Mouse (Mus musculus) cerebellum, postnatal 10 days (tissue): ENCODE results near the gene Mmp28.
A peak's percentile ranks its signal among the peaks of the same experiment; 100 is the strongest.

Experiments used
- DNase-seq, 2 experiments: peaks; one replicate each; pipeline ENCODE4 v3.0.0; 2021; ENCODE audit warnings: mixed read lengths in 2 of 2

Mmp28 gene

DNA sequence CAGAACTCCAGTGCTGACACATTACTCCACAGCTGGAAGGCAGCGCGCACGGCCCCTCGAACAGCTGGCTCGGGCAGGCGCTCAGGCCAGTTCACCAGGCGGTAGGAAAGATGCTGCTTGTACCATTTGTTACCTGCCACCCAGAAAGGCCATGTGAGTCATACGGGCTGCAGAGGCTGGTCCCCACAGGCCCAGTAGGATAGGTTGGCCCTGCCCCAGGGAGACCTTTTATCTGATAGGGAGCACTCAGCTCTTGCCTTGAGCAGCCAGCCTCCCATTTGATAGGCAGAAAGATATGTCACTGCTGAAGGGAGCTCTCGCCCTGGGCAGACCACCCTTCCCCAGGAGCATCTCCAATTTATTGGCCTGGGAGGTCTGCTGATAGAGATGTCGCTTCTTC lies 15.3 kb downstream of the Mmp28 start:
- DNase-seq: no peak

- peak in 1 of 2 experiments; percentile 36 for DNase-seq
Observed at GRCm38 (mm10) chr11:83445001-83445400, 17.9 kb downstream of the Mmp28 start.

- DNase-seq: peak in 1 of 2 experiments; percentile 37
Observed at GRCm38 (mm10) chr11:83443824-83444223, 19.0 kb downstream of the Mmp28 start.

DNA sequence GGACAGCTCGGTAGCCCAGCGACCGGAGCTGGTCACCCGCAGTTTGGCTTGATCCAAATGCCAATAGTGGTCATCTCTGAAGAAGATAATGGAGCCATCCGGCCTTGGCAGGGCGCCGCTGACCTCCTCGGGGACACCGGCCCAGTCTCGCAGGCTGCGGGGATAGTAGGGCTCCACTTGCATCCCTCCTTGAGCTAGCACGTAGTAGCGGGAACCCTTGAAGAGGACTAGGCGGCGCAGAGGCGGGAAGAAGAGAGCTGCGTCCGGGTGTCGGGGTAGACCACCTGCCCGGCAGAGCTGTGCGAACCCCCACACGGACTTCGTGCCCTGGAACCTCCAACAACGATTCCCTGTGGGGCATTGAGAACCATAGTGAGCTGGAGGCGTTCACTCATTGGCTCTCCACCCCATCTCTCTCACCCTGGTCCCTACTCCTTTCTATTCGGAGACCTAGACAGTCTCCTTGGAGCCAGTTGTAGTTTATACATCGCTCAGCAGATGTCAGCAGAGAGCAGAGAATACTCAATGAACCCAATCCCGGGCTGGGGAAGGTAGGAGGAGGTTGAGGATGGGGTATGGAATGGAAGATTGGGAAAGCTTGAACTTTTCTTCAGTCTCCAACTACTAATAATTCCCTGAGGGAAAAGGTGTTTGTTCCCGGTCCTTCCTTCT lies 20.1 kb downstream of the Mmp28 start:
- DNase-seq: peak; percentile 93

DNA sequence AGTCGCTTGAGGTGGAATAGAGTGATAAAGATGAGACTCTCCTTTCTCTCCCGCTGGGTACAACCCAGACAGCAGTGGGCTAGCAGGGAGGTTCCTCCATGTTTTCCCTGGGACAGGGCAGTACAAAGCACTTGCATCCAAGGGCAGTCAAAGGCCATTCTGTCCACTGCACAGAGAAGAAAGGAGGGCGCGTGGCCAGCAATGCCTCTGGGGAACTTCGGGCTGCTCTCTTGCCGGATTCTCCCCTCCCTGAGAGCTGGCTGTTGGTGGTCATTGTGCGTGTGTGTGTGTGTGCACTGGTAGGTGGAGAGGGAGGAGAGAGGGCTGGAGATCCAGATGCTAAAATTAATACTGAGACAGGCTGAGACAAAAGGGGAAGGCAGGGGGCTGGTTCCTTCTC lies 21.6 kb downstream of the Mmp28 start:
- DNase-seq: peak; percentile 52 to 59

GRCm38 (mm10) chr11:83440081-83441064 lies 22.5 kb downstream of the Mmp28 start:
- peak; percentile 95 to 96 for DNase-seq

DNA sequence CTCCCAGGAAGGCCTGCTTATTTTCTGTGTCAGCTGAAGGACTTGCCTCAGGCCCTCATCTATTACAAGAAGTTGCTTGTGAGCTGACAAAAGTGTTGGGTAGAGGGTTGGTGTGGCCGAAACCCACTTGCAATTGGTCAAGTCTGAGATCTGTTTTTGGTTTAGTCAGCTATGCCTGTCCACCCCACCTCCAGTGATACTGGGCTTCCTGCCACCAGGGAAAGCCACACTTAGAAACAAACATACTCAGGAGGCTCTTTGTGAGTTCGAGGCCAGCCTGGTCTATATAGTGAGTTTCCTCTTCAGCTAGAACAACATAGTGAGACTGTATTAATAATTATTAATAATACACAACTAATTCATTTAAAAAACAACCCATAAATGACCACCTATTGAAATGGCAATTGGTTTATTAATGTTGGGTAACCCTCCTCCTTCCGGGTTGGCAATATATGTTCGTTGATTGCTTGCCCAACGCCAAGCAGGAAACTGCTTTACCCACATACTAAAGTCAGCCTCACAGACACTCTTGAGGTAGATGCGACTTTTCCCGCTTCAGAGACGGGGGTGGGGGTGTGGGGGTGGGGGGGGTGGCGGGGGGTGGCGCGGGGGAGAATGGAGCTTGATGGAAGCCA lies 23.3 kb downstream of the Mmp28 start:
- no peak for DNase-seq

DNA sequence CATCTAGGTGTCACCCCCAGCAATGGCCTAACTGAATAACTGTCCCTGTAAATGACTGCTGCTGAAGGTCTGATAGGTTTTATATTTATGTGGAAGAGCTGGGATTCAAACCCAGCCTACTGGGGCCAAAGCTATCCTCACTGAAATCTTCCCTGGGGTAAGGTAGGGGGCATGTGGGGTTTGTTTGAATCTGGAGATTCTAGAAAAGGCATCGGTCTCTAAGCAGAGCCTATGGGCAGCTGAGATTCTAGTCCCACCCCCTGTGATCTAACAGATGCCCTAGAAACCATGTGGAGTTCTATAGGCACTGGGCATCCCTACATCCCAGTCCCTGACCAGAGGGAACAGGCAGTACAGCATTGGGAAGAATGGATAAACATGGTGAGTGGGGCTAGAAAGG lies 25.5 kb downstream of the Mmp28 start, which contains the start of gene 1700020L24Rik:
Gene 1700020L24Rik (plus strand): TSS at position 301 of the 400 bp plus-strand sequence.
- no peak for DNase-seq

GRCm38 (mm10) chr11:83432533-83432932 lies 30.3 kb downstream of the Mmp28 start:
- no peak for DNase-seq

DNA sequence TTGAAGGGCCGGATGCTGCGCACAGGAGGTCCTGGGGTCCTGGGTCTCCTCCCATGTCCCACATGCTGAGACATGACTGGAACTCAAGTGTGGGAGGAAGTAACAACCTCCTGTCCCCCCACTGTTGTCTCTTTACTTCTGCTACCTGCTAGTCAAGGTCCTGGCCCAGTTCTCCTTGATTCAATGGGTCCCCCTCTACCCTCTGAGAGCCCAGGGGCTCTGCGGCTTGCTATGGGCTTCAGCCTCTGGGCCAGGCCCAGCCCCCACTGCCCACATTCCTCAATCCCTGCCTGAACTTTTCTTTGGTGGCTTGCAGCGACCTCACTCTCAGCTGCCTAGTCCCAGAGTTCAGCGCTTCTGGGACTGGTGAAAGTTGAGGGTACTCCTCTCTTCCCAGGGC lies 33.5 kb downstream of the Mmp28 start, which contains the start of gene Gas2l2:
Gene Gas2l2 (minus strand): TSS at position 101 of the 400 bp plus-strand sequence.
- DNase-seq: no peak

DNA sequence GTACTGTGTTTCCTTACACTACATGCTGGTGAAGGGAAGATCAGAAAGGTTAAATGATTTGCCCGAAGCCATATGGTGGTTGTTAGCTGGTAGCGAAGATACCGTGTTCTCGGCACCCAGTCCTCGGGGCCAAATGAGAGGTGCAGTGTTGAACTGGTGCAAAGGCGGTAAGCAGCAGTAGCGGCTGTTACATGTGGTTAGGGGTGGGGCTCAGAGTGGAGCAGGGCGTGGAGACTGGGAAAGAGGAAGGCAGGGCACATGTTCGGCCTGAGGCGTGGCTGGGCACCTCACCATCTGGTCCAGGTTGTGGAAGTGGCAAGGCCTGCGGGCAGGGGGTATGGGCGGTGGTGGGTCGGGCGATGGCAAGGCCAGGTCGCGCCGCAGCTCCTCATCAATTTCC lies 35.9 kb downstream of the Mmp28 start:
- peak in 1 of 2 experiments; percentile 47 for DNase-seq

GRCm38 (mm10) chr11:83424681-83425080 lies 38.2 kb downstream of the Mmp28 start:
- peak; percentile 90 to 95 for DNase-seq

- peak in 1 of 2 experiments; percentile 52 for DNase-seq
Observed at GRCm38 (mm10) chr11:83421305-83421704, 41.6 kb downstream of the Mmp28 start.

DNA sequence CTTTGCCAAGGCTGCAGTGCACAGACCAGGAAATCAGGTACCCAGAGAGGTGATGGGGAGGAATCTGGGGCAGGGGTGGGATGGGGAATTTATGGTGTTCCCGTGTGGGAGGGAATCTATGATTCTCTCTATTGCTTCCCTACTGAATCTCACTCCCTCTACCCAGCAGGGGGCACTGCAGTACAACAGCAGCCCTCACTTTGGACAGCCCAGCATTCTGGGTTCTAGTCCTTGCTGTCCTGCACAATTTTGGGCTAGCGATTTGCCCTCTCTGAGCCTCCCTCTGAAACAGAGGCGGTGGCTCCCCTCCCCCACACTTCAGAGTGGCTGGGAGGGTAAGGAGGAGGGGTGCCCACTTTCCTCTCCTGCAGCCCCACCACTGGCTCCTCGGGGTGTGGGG lies 42.5 kb downstream of the Mmp28 start:
- DNase-seq: peak; percentile 51 to 57

GRCm38 (mm10) chr11:83418566-83418965 lies 44.3 kb downstream of the Mmp28 start:
- peak; percentile 53 to 55 for DNase-seq

- no peak for DNase-seq
Observed at GRCm38 (mm10) chr11:83417708-83418107, 45.2 kb downstream of the Mmp28 start.

DNA sequence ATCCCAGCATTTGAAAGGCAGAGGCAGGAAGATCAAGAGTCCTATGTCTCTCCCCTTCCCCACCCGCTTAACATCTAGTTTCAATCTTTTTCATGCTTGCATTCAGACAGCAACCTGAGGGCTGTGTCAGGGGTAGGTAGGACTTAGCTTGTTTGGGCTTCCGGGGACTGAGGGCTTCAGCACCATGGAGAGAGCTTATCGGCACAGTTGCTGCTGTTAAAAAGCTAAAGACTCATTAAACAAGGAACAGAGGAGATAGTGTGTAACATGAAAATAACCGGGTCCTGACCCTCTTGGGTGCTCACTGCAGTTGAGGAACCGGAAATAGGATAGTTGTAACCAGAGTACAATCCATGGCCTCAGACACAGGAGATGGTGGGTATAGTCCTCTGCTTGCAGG lies 45.8 kb downstream of the Mmp28 start:
- no peak for DNase-seq

DNA sequence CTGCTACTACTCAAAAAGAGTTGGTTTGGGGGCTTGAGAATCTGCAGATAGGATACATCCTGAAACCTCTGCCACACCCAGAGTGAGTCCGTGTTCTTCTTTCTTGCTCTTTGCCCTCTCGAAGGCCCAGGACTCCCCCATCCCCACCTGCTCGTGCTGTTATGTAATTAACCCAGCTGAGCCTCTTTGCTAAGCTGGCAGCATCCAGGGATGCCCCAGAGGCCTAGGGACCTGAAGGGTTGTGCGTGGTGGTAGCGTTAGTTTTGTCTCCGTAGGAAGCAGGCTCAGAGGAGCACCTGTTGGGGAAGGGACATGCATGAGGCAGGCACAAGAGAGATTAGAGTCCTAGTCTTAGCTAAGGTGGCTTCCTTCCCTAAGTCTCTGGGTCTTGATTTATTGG lies 52.4 kb downstream of the Mmp28 start:
- no peak for DNase-seq

GRCm38 (mm10) chr11:83409792-83410291 lies 53.0 kb downstream of the Mmp28 start:
- peak; percentile 64 to 65 for DNase-seq

DNA sequence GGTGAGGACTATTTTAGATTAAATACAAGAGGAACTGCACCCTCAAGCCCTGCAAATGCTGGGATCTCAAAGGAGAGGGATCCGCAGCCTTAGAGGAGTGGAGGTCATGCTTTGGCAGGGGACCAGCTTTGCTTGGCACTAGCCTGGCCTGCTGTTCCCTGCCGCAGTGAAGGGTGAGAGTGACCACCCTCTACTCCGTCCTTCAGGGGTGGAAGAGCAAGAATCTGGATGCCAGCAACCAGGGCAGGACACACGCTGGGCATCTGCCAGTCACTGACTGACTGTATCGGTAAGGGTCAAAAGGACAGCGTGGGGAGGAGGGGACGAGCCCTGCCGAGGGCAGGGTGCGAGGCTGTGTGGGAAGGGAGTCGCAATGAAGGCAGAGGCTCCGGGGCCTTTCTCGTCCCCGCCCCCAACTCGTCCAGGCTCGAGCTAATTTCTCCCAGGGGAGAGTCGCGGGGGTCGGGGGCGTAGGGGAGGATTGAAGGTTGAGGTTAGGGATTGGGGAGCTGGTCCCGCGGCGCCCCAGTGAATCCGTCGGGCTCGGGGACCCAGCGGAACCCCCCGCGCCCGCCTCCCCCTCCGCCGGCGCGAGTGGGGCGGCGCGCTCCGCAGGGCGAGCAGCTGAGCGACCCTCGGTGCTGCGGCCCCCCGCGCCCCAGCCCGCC lies 53.6 kb downstream of the Mmp28 start, which contains the start of gene Rasl10b:
Gene Rasl10b (plus strand): TSS at position 51 of the 668 bp plus-strand sequence.
- DNase-seq: peak; percentile 85

DNA sequence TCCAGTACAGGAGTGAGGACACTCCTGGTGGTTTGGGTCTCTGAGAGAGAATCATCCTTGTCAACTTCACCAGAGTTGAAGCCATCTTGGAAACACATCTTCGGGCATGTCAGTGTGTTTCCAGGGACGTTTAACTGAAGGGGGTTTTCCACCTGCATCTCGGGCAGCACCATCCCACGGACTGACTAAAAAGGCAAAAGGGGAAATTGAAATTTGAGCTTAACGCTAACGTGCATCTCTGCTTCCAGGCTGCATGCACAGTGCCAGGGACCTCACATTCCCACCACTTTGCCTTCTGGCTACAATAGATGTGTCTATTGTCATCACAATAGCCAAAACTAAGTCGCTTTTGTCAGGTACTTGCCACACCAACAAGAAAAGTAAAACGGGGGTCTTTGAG lies 54.6 kb downstream of the Mmp28 start:
- DNase-seq: no peak

DNA sequence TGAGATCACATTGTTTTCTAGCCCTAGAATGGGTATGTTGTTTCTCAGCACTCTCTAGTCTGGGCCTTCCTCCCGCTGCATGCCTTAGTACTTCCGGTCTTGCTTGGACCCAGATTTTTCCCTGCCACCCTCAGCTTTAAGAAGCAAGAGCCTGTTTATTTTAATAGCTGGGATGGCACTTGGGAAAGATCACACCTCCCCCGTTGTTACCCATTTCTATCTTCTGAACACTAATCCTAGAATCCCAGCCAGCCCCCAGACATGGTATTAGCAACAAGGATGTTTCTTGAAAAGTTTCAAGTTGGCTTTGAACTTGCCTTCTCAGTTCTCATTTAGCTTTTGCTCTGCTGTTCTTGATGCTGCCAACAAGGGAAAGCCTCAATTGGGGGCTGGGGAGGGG lies 56.5 kb downstream of the Mmp28 start:
- no peak for DNase-seq
